15 mouse cellular contexts compared by ENCODE assay signal in the genomic region with DNA sequence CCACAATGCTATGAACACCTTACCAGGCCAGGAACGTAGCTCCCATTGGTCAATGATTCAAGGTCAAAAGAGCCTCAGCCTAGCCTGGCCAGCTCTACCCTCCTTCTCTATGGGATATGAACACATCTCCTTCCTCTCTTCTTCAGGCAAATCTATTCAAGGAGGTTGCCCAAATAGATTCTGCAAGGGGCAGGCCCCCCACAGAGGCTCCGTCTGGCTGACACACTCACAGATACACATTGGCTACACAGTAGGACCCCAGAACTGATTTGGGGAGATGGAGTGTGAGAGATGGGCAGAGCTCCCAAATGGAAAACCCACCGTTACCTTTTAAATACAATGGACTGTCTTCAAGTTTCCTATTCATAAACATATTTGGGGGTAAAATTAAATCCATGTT.
"Had no signal": no experiment of that assay in that cellular context is flagged by ENCODE, and none has a peak within 500 bp of the region (broad histone marks: within the 10 kb centered on the region; RNA-seq: fewer than 3 reads in every experiment).

No protein-coding gene starts in this region.

- DNase-seq: retina, postnatal 1 day; right cerebral cortex, adult 18-20 months; right cerebral cortex, postnatal 14 days; right cerebral cortex, postnatal 25 days; right cerebral cortex, postnatal 4 days; spleen, adult 18-20 months; thymus, adult 18-20 months; thymus, adult 2 months; thymus, postnatal 14 days; thymus, postnatal 25 days; thymus, postnatal 36 days; thymus, postnatal 4 days had no signal

- H3K4me1 ChIP-seq: neural tube, embryonic 15.5 days; stomach, embryonic 15.5 days had no signal

- H3K4me3 ChIP-seq: neural tube, embryonic 15.5 days; stomach, embryonic 15.5 days had no signal

- H3K27ac ChIP-seq: neural tube, embryonic 15.5 days; stomach, embryonic 15.5 days; stomach, postnatal 0 days had no signal

- H3K27me3 ChIP-seq: neural tube, embryonic 15.5 days; stomach, embryonic 15.5 days had no signal
